Mouse (Mus musculus) testis, adult 2 months (tissue): ENCODE results near the gene Tpst2. TPM values are rescaled to one million over a fixed set of nuclear protein-coding genes. Genes with fewer than 3 reads are reported as not detected.
"Not testable (repeated sequence)": the region's sequence is repeated elsewhere in the genome, so short reads cannot be mapped to it uniquely, and the experiment has no call there.

Experiments
- H3K27ac ChIP-seq: fragments of 200-500 bp; 2 replicates; pipeline ENCODE4 v1.5.1; 2012; ENCODE audit warnings: low read depth, low read length; ENCODE audit not compliant: control insufficient read depth, insufficient read depth
- H3K27me3 ChIP-seq: fragments of 200-500 bp; 2 replicates; pipeline ENCODE4 v1.6.1; 2012; ENCODE audit warnings: mild to moderate bottlenecking, low read length, moderate library complexity; ENCODE audit not compliant: control insufficient read depth, insufficient read depth
- H3K36me3 ChIP-seq: fragments of 200-500 bp; 2 replicates; pipeline ENCODE4 v1.6.1; 2012; ENCODE audit warnings: mild to moderate bottlenecking, low read length; ENCODE audit not compliant: control insufficient read depth, insufficient read depth
- H3K4me1 ChIP-seq: fragments of 200-500 bp; 2 replicates; pipeline ENCODE4 v1.6.1; 2012; ENCODE audit warnings: low read length; ENCODE audit not compliant: control insufficient read depth, insufficient read depth
- H3K4me3 ChIP-seq: fragments of 200-500 bp; 2 replicates; pipeline ENCODE4 v1.5.1; 2012; ENCODE audit warnings: low read depth, mild to moderate bottlenecking, low read length, moderate library complexity, mixed read lengths; ENCODE audit not compliant: control insufficient read depth
- CTCF ChIP-seq: fragments of 200-500 bp; IDR thresholded peaks from 2 replicates; pipeline ENCODE4 v1.5.1; 2012; ENCODE audit warnings: low read depth, mild to moderate bottlenecking, inconsistent platforms, low read length, moderate library complexity; ENCODE audit not compliant: control insufficient read depth, insufficient read depth, insufficient replicate concordance
- POLR2A ChIP-seq: fragments of 200-500 bp; IDR thresholded peaks from 2 replicates; pipeline ENCODE4 v1.6.1; 2012; ENCODE audit warnings: low read depth, mild to moderate bottlenecking, inconsistent platforms, low read length, moderate library complexity; ENCODE audit not compliant: control insufficient read depth
- polyA plus RNA-seq: library from polyadenylated mRNA; depleted of rRNA; stranded (reverse); fragments of >200 nt; gene quantifications from 2 replicates; pipeline ENCODE4 v1.2.3, GENCODE M21; 2012

The Tpst2 gene
- polyA plus RNA-seq, 1 experiment, result 6.6 TPM

- H3K27ac ChIP-seq, result no peak overlapping the region
These were observed 23.6 kb downstream of the Tpst2 start for GRCm38 (mm10) chr5:112300112-112300511.

GRCm38 (mm10) chr5:112300721-112301308, 24.3 kb downstream of the Tpst2 start:
- TF ChIP-seq CTCF (no peak), POLR2A (no peak)
- Histone ChIP-seq H3K4me3 (no peak overlapping the region), H3K4me1 (no peaks in the 10 kb centered on the region; the same call in 1 of the 2 replicates), H3K36me3 (no peaks in the 10 kb centered on the region), H3K27me3 (no peaks in the 10 kb centered on the region), H3K27ac (no peak overlapping the region)

More at GRCm38 (mm10) chr5:112300112-112300511, 23.6 kb downstream of the Tpst2 start:
- Histone ChIP-seq H3K36me3 (no peaks in the 10 kb centered on the region), H3K4me3 (no peak overlapping the region), H3K27me3 (no peaks in the 10 kb centered on the region), H3K4me1 (no peaks in the 10 kb centered on the region; the same call in 1 of the 2 replicates)
- no peak for TF ChIP-seq CTCF
- no peak for TF ChIP-seq POLR2A

GRCm38 (mm10) chr5:112301694-112302093, 25.2 kb downstream of the Tpst2 start:
- H3K4me1 ChIP-seq, result no peaks in the 10 kb centered on the region; the same call in 1 of the 2 replicates
- TF ChIP-seq POLR2A (no peak), CTCF (no peak)
- no peaks in the 10 kb centered on the region for H3K27me3 ChIP-seq
- no peak overlapping the region for H3K27ac ChIP-seq
- no peak overlapping the region for H3K4me3 ChIP-seq
- no peaks in the 10 kb centered on the region for H3K36me3 ChIP-seq

- TF ChIP-seq CTCF (no peak), POLR2A (no peak)
- H3K36me3 ChIP-seq, result no peaks in the 10 kb centered on the region
- no peaks in the 10 kb centered on the region for H3K4me1 ChIP-seq
- H3K27ac ChIP-seq, result no peak overlapping the region
- H3K27me3 ChIP-seq, result no peaks in the 10 kb centered on the region
- no peak overlapping the region for H3K4me3 ChIP-seq
These were observed 25.8 kb downstream of the Tpst2 start for GRCm38 (mm10) chr5:112302310-112302709.

- no peak for TF ChIP-seq POLR2A
- TF ChIP-seq CTCF, result no peak
- Histone ChIP-seq H3K36me3 (no peaks in the 10 kb centered on the region), H3K4me3 (no peak overlapping the region), H3K27ac (no peak overlapping the region), H3K27me3 (no peaks in the 10 kb centered on the region), H3K4me1 (no peaks in the 10 kb centered on the region)
These were observed 29.4 kb downstream of the Tpst2 start for GRCm38 (mm10) chr5:112305842-112306241.

GRCm38 (mm10) chr5:112313222-112313885, 36.9 kb downstream of the Tpst2 start:
- Histone ChIP-seq H3K36me3 (no peaks in the 10 kb centered on the region), H3K27ac (no peak overlapping the region), H3K4me1 (no peaks in the 10 kb centered on the region), H3K27me3 (no peaks in the 10 kb centered on the region), H3K4me3 (no peak overlapping the region)
- TF ChIP-seq POLR2A, result no peak
- TF ChIP-seq CTCF, result no peak

- Histone ChIP-seq H3K4me3 (no peak overlapping the region), H3K27ac (no peak overlapping the region), H3K36me3 (no peaks in the 10 kb centered on the region), H3K27me3 (no peaks in the 10 kb centered on the region), H3K4me1 (no peaks in the 10 kb centered on the region)
- no peak for TF ChIP-seq POLR2A
- TF ChIP-seq CTCF, result no peak
These were observed 40.0 kb downstream of the Tpst2 start for GRCm38 (mm10) chr5:112316468-112316867.

- Histone ChIP-seq H3K4me1 (no peaks in the 10 kb centered on the region), H3K27ac (no peak overlapping the region), H3K27me3 (no peaks in the 10 kb centered on the region), H3K4me3 (no peak overlapping the region), H3K36me3 (no peaks in the 10 kb centered on the region)
- TF ChIP-seq POLR2A (no peak), CTCF (no peak)
These were observed 40.8 kb downstream of the Tpst2 start for GRCm38 (mm10) chr5:112317328-112317727.

GRCm38 (mm10) chr5:112319343-112319742, 42.9 kb downstream of the Tpst2 start:
- H3K27me3 ChIP-seq, H3K4me3 ChIP-seq: not testable (repeated sequence)

More at GRCm38 (mm10) chr5:112319343-112319742, 42.9 kb downstream of the Tpst2 start:
- H3K4me1 ChIP-seq, H3K36me3 ChIP-seq, H3K27ac ChIP-seq: not testable (repeated sequence)
